Mouse (Mus musculus): ENCODE data around the gene Map2k1.

DNA sequence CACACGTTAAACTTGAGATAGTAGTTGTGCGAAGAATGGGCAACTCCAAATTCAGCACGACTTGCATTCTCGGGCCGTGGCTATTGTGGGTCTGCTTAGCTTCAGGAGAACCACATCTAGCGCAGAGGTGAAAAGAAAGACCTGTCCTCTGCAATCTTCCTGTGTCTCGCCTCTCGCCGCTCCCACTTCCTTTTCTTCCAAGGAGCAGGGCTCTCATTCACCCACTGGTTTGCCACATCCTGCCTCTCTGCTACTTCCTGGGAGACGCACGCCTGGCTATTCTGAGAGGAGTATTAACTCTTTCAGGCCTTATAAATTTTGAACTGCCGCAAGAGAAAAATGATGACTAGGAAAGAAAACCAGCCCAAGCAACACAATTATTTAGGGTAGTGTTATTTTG lies 25.7 kb downstream of the Map2k1 start:
- TF ChIP-seq POLR2A (IDR thresholded peaks at IDR 0.05; ENCODE audit: low read depth, low read length) (no peak), CTCF (IDR thresholded peaks at IDR 0.05; ENCODE audit: extremely low read depth, insufficient read length, insufficient replicate concordance, low read depth, low read length) (no peak)
